Mouse (Mus musculus) neural tube, embryonic 13.5 days (tissue): ENCODE data around the gene Pck2. TPM values are rescaled to one million over a fixed set of nuclear protein-coding genes. Genes with fewer than 3 reads are reported as not detected.
A peak's percentile ranks its signal among the peaks of the same experiment; 100 is the strongest.

Source experiments
- ATAC-seq: fragments of 200-750 bp; cut with Nextera tagmentation; 2 replicates; pipeline ENCODE4 v1.8.0; 2017; ENCODE audit warnings: low read depth, mild to moderate bottlenecking, moderate TSS enrichment, moderate library complexity
- H3K27ac ChIP-seq: fragments of 300-500 bp; sonication (generic); replicated peaks from 2 replicates; pipeline ENCODE4 v1.5.1; 2015; ENCODE audit warnings: moderate library complexity, mild to moderate bottlenecking, inconsistent platforms
- H3K27me3 ChIP-seq: fragments of 300-500 bp; sonication (generic); 2 replicates; pipeline ENCODE4 v1.6.1; 2015; ENCODE audit warnings: mild to moderate bottlenecking, inconsistent platforms
- H3K36me3 ChIP-seq: fragments of 300-500 bp; sonication (generic); 2 replicates; pipeline ENCODE4 v1.6.1; 2015; ENCODE audit warnings: mild to moderate bottlenecking, inconsistent platforms
- H3K4me1 ChIP-seq: fragments of 300-500 bp; sonication (generic); replicated peaks from 2 replicates; pipeline ENCODE4 v1.6.1; 2015; ENCODE audit warnings: inconsistent platforms
- H3K4me2 ChIP-seq: fragments of 300-500 bp; sonication (generic); 2 replicates; pipeline ENCODE4 v1.6.1; 2015; ENCODE audit warnings: inconsistent platforms, mild to moderate bottlenecking, moderate library complexity
- H3K4me3 ChIP-seq: fragments of 300-500 bp; sonication (generic); 2 replicates; pipeline ENCODE4 v1.5.1; 2015; ENCODE audit warnings: mild to moderate bottlenecking, inconsistent platforms
- H3K9ac ChIP-seq: fragments of 300-500 bp; sonication (generic); 2 replicates; pipeline ENCODE4 v1.6.1; 2015; ENCODE audit warnings: moderate library complexity, mild to moderate bottlenecking, inconsistent platforms
- H3K9me3 ChIP-seq: fragments of 300-500 bp; sonication (generic); 2 replicates; pipeline ENCODE4 v1.6.1; 2016; ENCODE audit warnings: inconsistent platforms
- WGBS: fragments of 180-500 bp; shearing (Covaris S2); methylation state at CpG from one replicate; pipeline ENCODE4 v1.1.7; 2015; 5-methylcytosine and 5-hydroxymethylcytosine counted together
- polyA plus RNA-seq: library from polyadenylated mRNA; unstranded; fragments of >200 nt; fragmentation: Nextera tagmentation; extraction: Ambion mirVana; gene quantifications from 2 replicates; pipeline ENCODE4 v1.2.1, GENCODE M21; 2015

The Pck2 gene
- polyA plus RNA-seq, 1 experiment from 2014 or later = 18.7 TPM

DNA sequence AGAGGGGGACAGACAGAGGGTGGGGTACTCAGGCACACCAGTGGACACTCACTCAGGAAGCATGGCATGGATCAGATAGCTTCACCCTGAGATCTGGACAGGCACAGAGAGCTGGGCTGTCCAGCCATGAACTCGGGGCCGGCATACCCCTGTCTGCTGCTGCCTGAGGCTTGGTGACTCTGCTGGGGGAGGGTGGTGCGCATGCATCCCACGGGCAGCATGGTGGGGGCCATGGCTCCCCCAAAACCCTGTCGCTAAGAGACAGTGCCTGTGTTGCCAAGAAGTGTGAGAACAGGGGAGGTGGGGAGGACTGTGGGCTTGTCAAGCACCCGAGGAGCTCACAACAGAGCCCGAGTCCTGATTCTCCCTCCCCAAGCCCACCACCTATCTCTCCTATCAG, 29.0 kb upstream of the Pck2 start:
- Histone ChIP-seq H3K9me3 (no peaks in the 10 kb centered on the region), H3K27me3 (no peaks in the 10 kb centered on the region), H3K4me1 (peaks cover 14% of the 10 kb centered on the region; the same call in 1 of the 2 replicates), H3K9ac (0 out of 2 replicates have a peak overlapping the region, but pooled peaks have one; percentile 41), H3K27ac (no peak overlapping the region), H3K4me3 (no peak overlapping the region), H3K36me3 (peaks cover 20% of the 10 kb centered on the region), H3K4me2 (no peak overlapping the region)
- WGBS = 59% methylated on average over 7 of the region's 7 CpGs
- peak; percentile 49; the same call in 1 of the 2 replicates for ATAC-seq

DNA sequence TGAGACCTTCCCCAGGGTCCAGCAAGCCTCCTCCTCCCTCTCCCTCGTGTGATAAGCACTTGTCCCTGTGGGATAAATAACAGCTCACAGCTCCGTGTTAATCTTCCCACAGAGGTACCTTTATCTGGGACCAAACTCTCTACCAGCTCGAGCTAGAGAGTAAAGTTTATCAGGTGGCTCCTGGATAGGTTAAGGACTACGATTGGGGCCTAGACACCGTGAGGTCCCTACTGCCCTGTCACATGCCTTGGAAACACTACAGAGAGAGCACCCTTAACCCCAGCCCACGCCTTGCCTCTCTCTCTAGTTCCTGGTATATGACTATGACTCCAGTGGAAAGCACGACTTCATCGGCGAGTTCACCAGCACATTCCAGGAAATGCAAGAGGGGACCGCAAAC, 26.1 kb upstream of the Pck2 start:
- Histone ChIP-seq H3K4me1 (peaks cover 23% of the 10 kb centered on the region), H3K4me2 (no peak overlapping the region), H3K36me3 (no peaks in the 10 kb centered on the region), H3K9me3 (no peaks in the 10 kb centered on the region), H3K4me3 (no peak overlapping the region), H3K27ac (no peak overlapping the region), H3K27me3 (no peaks in the 10 kb centered on the region), H3K9ac (no peak overlapping the region)
- ATAC-seq = no peak
- 73% methylated on average over 10 of the region's 10 CpGs for WGBS

DNA sequence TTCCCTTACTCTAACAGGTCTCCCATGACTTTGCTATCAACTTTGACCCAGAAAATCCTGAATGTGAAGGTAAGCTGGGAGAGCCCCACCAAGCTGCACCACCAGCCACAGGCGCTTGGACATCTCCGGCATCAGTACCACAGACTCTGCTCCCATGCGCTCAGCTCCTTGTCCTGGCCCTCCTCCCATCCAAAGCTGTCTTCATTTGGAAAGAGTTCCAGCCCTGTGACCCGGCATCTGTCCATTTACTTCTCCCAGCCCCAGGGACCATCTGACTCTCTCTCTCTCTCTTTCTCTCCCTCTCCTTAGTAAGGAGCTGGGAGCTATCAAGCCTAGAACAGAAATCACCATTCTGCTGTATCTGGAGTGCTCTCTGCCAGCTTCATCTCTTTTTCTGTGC, 24.2 kb upstream of the Pck2 start:
- Histone ChIP-seq H3K27ac (no peak overlapping the region), H3K27me3 (peaks cover 9% of the 10 kb centered on the region; the same call in 1 of the 2 replicates), H3K4me2 (no peak overlapping the region), H3K9me3 (no peaks in the 10 kb centered on the region), H3K4me1 (peaks cover 32% of the 10 kb centered on the region), H3K4me3 (no peak overlapping the region), H3K36me3 (no peaks in the 10 kb centered on the region), H3K9ac (no peak overlapping the region)
- ATAC-seq = no peak
- WGBS = 92% methylated on average over 4 of the region's 4 CpGs

DNA sequence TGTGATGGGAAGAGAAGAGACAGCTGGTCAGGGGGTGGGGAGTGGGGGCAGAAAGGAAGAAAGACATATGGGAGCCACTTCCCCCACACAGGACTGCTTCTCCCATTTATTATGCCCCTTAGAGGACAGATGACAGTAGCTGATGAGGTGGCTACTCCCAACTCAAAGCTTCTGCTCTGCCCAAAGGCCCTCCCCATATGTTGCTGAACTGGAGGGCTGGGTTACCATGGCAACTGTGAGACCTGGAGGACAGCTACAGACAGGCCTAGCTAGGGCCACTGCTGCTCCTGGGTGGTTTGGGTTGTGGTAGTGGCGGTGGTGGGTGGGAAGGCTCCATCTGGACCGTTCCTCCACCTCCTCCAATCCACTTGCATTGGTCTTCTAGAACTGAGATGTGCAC, 21.2 kb upstream of the Pck2 start:
- Histone ChIP-seq H3K9ac (no peak overlapping the region), H3K27me3 (peaks cover 24% of the 10 kb centered on the region), H3K27ac (peak overlapping the region; percentile 33; the same call in 1 of the 2 replicates), H3K9me3 (no peaks in the 10 kb centered on the region), H3K36me3 (no peaks in the 10 kb centered on the region), H3K4me1 (peaks cover 29% of the 10 kb centered on the region), H3K4me2 (no peak overlapping the region), H3K4me3 (no peak overlapping the region)
- ATAC-seq = peak; percentile 45; the same call in 1 of the 2 replicates
- WGBS = 29% methylated on average over 2 of the region's 2 CpGs

DNA sequence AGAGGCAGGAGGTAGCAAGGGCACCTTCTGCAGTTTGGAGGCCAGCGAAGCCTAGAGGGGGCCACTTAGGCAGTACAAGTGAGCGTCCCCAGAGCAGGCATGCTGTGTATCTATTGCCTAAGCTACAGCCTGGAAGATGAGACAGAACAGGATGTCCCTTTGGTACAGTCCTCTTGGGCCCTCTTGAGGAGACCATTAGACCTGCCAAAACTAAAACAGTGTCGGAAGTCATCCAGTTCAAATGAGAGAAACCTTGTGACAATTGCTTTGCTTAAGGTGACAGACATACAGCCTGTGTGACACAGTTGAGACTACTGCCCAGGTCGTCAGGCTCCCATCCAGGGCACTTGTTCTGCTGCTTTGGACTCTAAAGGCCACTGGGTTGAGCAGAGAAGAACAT, 20.5 kb upstream of the Pck2 start:
- H3K27me3 ChIP-seq = peaks cover 30% of the 10 kb centered on the region
- no peak overlapping the region for H3K4me3 ChIP-seq
- no peaks in the 10 kb centered on the region for H3K9me3 ChIP-seq
- H3K4me2 ChIP-seq = no peak overlapping the region
- peaks cover 29% of the 10 kb centered on the region for H3K4me1 ChIP-seq
- no peak overlapping the region for H3K27ac ChIP-seq
- no peak overlapping the region for H3K9ac ChIP-seq
- no peak for ATAC-seq
- H3K36me3 ChIP-seq = no peaks in the 10 kb centered on the region
- 60% methylated on average over 4 of the region's 4 CpGs for WGBS

DNA sequence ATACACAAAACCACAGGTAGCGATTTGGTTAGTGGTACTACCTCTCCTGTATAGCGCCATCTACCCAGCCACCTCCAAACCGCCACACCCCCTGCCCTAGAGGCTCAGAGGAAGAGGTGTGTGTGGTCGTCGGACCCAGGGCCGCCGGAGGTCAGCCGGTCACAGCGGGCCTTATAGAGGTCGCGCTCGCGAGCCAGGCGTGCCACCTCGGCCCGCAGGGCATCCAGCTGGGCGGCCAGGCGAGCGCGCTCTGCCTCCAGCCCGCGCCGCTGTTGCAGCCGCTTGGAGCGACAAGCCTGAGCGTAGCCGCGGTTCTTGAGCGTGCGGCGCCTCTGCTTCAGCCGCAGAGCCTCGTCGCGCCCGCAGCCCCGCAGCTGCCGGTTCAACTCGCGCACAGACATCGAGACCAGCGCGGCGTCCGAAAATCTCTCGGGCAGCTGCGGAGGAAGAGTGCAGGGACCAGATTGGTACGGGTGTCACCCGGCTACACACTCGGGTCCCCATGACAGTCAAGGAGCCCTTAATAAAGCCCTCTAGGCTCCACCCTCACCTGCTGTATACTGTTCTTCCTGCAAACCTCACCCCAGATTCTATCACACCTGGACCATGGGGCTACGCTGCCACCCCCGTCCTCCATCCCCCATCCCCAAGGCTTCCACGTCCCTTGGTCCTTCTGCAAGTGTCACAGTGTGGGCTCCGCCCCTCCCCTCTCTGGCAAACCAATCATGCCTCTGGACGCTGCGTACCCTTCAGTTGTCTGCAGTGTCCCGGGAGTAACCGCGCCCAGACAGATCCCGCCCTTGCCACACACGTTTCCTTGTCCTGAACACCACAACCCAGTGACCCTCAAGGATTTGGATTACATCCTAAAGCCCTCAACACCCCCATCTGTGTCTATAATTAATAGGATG, 19.4 kb upstream of the Pck2 start:
- ATAC-seq = peak; percentile 81
- Histone ChIP-seq H3K4me2 (peak overlapping the region; percentile 87), H3K27me3 (peaks cover 31% of the 10 kb centered on the region), H3K4me1 (peaks cover 29% of the 10 kb centered on the region), H3K4me3 (peak overlapping the region; percentile 51), H3K9me3 (no peaks in the 10 kb centered on the region), H3K27ac (peak overlapping the region; percentile 80), H3K36me3 (no peaks in the 10 kb centered on the region), H3K9ac (peak overlapping the region; percentile 76)
- WGBS = 1% methylated on average over 61 of the region's 61 CpGs

DNA sequence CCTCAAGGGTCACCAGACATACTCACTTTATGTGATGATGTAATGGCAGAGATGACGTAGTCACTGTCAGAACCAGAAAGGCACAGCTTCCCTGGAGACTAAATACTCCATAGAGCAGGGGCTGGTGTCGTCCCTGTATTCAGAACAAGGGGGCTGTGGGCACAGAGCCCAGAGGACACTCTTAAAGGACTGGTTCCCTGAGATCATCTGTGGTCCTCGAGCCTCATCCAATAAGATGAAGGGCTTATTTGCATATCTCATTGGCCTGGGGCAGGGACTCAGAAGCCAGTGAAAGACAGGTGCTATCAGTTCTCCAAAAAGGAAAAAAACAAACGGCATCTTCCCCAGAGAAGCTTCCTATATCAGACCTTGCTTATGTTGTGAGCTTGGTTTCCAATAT, 16.0 kb upstream of the Pck2 start:
- no peaks in the 10 kb centered on the region for H3K36me3 ChIP-seq
- ATAC-seq = no peak
- no peak overlapping the region for H3K4me2 ChIP-seq
- no peaks in the 10 kb centered on the region for H3K9me3 ChIP-seq
- peaks cover 32% of the 10 kb centered on the region for H3K27me3 ChIP-seq
- peaks cover 14% of the 10 kb centered on the region for H3K4me1 ChIP-seq
- no peak overlapping the region for H3K9ac ChIP-seq
- WGBS = 46% methylated on average over 4 of the region's 4 CpGs
- H3K4me3 ChIP-seq = no peak overlapping the region
- H3K27ac ChIP-seq = no peak overlapping the region

DNA sequence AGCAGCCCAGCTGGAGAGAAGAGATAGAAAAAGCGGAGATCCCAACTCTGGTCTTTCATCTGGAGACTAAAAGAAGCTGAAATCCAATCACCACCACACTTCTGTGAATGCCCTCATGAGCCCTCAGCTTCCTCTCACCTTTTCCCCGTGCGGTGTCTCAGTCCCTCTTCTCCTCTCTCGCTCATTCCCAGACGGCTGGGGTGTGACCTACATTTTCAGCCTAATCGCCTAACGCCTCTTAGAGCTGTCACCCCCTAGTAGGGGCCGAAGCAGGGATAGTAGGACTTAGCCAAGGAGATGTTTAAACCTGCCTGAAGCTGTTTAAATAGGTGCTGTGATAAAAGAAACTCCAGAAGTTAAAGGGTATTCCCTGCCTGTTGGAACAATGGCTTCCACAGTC, 15.3 kb upstream of the Pck2 start, which contains the start of gene Nrl:
Gene Nrl (minus strand): TSS at position 197 of the 400 bp plus-strand sequence.
- WGBS = 52% methylated on average over 8 of the region's 8 CpGs

DNA sequence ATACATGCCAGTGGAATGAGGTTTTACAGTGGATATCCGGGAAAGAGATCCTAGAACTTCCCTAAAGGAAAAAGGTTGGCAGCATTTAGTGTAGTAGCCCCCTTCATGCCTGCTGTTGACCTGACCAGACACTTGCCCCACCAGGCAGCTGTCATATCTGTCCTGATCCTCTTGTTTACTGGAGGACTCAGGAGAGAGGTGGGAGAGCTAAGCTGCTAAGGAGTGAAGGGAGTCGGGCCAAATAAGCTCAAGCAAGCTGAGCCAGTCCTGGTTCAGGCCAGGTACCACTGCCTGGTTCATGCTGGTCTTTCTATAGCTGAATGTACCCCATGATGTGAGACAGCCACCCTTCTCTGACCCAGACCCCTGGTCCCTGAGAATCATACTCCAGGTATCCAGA, 13.4 kb upstream of the Pck2 start:
- Histone ChIP-seq H3K9me3 (no peaks in the 10 kb centered on the region), H3K27me3 (peaks cover 35% of the 10 kb centered on the region), H3K4me3 (no peak overlapping the region), H3K9ac (no peak overlapping the region), H3K36me3 (no peaks in the 10 kb centered on the region), H3K27ac (no peak overlapping the region), H3K4me2 (no peak overlapping the region), H3K4me1 (no peaks in the 10 kb centered on the region; the same call in 1 of the 2 replicates)
- WGBS = 82% methylated on average over 2 of the region's 2 CpGs
- no peak for ATAC-seq

More for the DNA sequence above, 15.3 kb upstream of the Pck2 start, which contains the start of gene Nrl:
- no peaks in the 10 kb centered on the region for H3K36me3 ChIP-seq
- no peak within 1 kb of the TSS for H3K9ac ChIP-seq
- H3K27ac ChIP-seq = no peak within 1 kb of the TSS
- H3K4me1 ChIP-seq = peaks cover 7% of the 10 kb centered on the region
- no peak within 1 kb of the TSS for H3K4me2 ChIP-seq
- no peak for ATAC-seq
- H3K4me3 ChIP-seq = no peak within 1 kb of the TSS
- H3K27me3 ChIP-seq = peaks cover 31% of the 10 kb centered on the region
- no peaks in the 10 kb centered on the region for H3K9me3 ChIP-seq

DNA sequence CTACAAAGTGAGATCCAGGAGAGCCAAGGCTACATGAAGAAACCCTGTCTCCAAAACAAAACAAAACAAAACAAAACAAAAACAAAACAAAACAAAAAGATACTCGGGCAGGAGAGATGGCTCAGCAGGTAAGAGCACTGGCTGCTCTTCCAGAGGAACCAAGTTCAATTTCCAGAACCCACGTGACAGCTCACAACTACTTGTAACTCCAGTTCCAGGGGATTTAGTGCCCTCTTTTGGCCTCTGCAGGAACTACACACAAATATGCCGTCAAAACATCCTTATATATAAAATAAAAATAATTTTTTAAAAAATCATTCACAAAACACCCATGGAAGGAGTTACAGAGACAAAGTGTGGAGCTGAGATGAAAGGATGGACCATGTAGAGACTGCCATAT, 12.1 kb upstream of the Pck2 start:
- Histone ChIP-seq H3K27me3 (peaks cover 23% of the 10 kb centered on the region; the same call in 1 of the 2 replicates), H3K27ac (no peak overlapping the region), H3K4me1 (no peaks in the 10 kb centered on the region), H3K4me3 (no peak overlapping the region), H3K9ac (no peak overlapping the region), H3K9me3 (no peaks in the 10 kb centered on the region), H3K36me3 (no peaks in the 10 kb centered on the region), H3K4me2 (no peak overlapping the region)
- 17% methylated on average over 3 of the region's 3 CpGs for WGBS
- ATAC-seq = no peak

DNA sequence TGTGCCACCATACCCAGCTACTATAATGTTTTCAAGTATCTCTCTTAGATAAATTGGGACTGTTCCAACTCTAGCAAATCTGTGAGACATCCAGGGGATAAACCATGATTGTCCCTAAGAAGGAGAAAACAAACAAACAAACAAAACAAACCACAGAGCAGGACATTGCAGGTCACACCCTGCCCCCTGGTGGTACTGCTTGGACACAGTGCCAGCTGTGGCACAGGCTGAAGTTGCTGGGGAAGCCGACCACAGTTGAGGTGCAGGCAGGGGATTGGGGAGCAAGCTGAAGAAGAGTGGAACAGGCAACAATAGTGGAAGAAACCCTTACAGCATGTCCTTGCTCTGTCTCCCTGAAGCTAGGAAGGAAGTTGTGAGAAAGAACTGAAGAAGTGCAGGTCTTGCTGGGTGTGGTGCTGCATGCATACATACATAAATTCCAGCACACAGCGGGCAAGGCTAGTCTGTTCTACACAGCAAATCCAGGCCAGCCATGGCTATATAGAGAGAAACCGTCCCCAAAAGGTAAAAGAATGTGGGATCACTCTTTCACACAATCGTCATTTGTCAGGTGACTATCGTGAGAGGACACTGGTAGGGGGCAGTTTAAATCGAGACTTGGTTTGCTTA, 3.8 kb upstream of the Pck2 start:
- Histone ChIP-seq H3K9me3 (no peaks in the 10 kb centered on the region), H3K4me1 (peaks cover 21% of the 10 kb centered on the region)

DNA sequence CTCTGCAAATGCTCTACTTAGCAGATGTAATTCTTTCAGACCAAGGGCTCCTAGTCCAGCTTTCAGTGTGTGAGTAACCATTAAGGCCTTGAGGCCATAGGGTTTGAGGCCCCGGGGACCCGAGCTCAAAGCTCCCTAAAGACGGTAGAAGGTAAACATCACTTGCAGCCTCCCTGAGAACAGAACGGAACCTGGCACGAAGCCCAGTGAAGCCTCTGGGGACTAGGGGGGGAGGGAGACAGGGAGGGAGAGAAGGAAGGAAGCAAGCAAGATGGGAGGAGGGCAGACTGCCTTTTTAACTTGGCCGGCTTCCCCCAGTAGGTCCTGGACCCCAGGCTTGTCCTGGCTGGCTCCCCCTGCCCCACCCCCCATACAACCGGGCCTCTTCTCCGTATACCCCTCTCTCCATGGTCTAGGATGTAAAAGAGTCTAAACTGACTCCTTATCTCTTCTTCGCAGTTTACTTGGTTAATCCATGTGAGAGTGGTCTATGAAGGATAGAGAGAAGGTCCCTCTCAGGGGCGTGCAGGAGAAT, 788 bp downstream of the Pck2 start:
- Histone ChIP-seq H3K9me3 (no peaks in the 10 kb centered on the region), H3K9ac (peak overlapping the region; percentile 86), H3K4me2 (peak overlapping the region; percentile 84), H3K4me3 (peak overlapping the region; percentile 55), H3K4me1 (peaks cover 41% of the 10 kb centered on the region), H3K36me3 (peaks cover 25% of the 10 kb centered on the region), H3K27me3 (no peaks in the 10 kb centered on the region), H3K27ac (peak overlapping the region; percentile 94)
- 9% methylated on average over 10 of the region's 10 CpGs for WGBS
- ATAC-seq = peak; percentile 65

More for the DNA sequence above, 3.8 kb upstream of the Pck2 start:
- H3K9ac ChIP-seq = no peak overlapping the region
- H3K4me2 ChIP-seq = no peak overlapping the region
- ATAC-seq = no peak
- no peak overlapping the region for H3K27ac ChIP-seq
- no peaks in the 10 kb centered on the region for H3K27me3 ChIP-seq
- no peaks in the 10 kb centered on the region for H3K36me3 ChIP-seq
- 53% methylated on average over 6 of the region's 6 CpGs for WGBS
- no peak overlapping the region for H3K4me3 ChIP-seq
